Mouse (Mus musculus): Measurements from ENCODE around the gene Klf15.

- TF ChIP-seq POLR2A (IDR thresholded peaks at IDR 0.05; ENCODE audit: low read depth, low read length) = no peak
- TF ChIP-seq CTCF (conservative IDR thresholded peaks at IDR 0.05; ENCODE audit: insufficient read depth, insufficient read length, low read depth, low read length) = no peak
Measured at GRCm38 (mm10) chr6:90487531-90487930, 25.2 kb downstream of the Klf15 start.

Data from kidney, adult 2 months (tissue).